Mouse (Mus musculus): ENCODE measurements around the gene Elmo1. TPM values are rescaled to one million over a fixed set of nuclear protein-coding genes. Genes with fewer than 3 reads are reported as not detected.
A peak's percentile ranks its signal among the peaks of the same experiment; 100 is the strongest.

Elmo1 gene
- total and polyA plus RNA-seq, 3 experiments, result 5.2 to 7.6 TPM; not detected in 1

- no peaks in the 10 kb centered on the region for H3K79me2 ChIP-seq (ENCODE audit: control insufficient read depth, insufficient read depth, low read length, poor library complexity)
- no peaks in the 10 kb centered on the region for H3K4me1 ChIP-seq (ENCODE audit: control insufficient read depth in 1 of 2, insufficient read depth in 2 of 2, low read length in 2 of 2)
- no peaks in the 10 kb centered on the region for H3K36me3 ChIP-seq (ENCODE audit: control insufficient read depth in 1 of 2, insufficient read depth in 2 of 2, low read length in 2 of 2)
- no peak overlapping the region for H3K4me3 ChIP-seq (ENCODE audit: control insufficient read depth in 1 of 2, insufficient read depth in 1 of 2, low read depth in 2 of 2, low read length in 2 of 2)
- H3K27ac ChIP-seq (ENCODE audit: control insufficient read depth, low read depth, low read length), result no peak overlapping the region
- no peaks in the 10 kb centered on the region for H3K9me3 ChIP-seq (replicated peaks; ENCODE audit: insufficient read depth, low read length)
- peak; percentile 19 for DNase-seq (ENCODE audit: low read depth, low spot score)
- no peak overlapping the region for H3K9ac ChIP-seq (ENCODE audit: control insufficient read depth, low read depth, low read length, poor library complexity, severe bottlenecking)
- TF ChIP-seq RCOR1 (IDR thresholded peaks at IDR 0.05; ENCODE audit: low read depth, low read length) (no peak), MAZ (IDR thresholded peaks at IDR 0.05; ENCODE audit: low read depth, low read length) (no peak), TBP (IDR thresholded peaks at IDR 0.05; ENCODE audit: low read depth, low read length) (no peak), ELF1 (IDR thresholded peaks at IDR 0.05; ENCODE audit: low read depth, low read length) (no peak), USF1 (IDR thresholded peaks at IDR 0.05; ENCODE audit: low read depth, low read length) (no peak), TAL1 (IDR thresholded peaks at IDR 0.05; ENCODE audit: low read length) (no peak), TCF12 (IDR thresholded peaks at IDR 0.05; ENCODE audit: low read depth, low read length) (no peak), SIN3A (IDR thresholded peaks at IDR 0.05; ENCODE audit: low read length) (no peak)
- H3K27me3 ChIP-seq (ENCODE audit: control insufficient read depth in 1 of 2, insufficient read depth in 2 of 2, low read length in 2 of 2), result no peaks in the 10 kb centered on the region
Observed at GRCm38 (mm10) chr13:20049654-20050053, 40.7 kb upstream of the Elmo1 start.

GRCm38 (mm10) chr13:20050149-20050548 lies 40.2 kb upstream of the Elmo1 start:
- Histone ChIP-seq H3K27ac (ENCODE audit: control insufficient read depth, low read depth, low read length) (no peak overlapping the region), H3K79me2 (ENCODE audit: control insufficient read depth, insufficient read depth, low read length, poor library complexity) (no peaks in the 10 kb centered on the region), H3K4me1 (ENCODE audit: control insufficient read depth in 1 of 2, insufficient read depth in 2 of 2, low read length in 2 of 2) (no peaks in the 10 kb centered on the region), H3K9me3 (replicated peaks; ENCODE audit: insufficient read depth, low read length) (no peaks in the 10 kb centered on the region), H3K4me3 (ENCODE audit: control insufficient read depth in 1 of 2, insufficient read depth in 1 of 2, low read depth in 2 of 2, low read length in 2 of 2) (no peak overlapping the region), H3K27me3 (ENCODE audit: control insufficient read depth in 1 of 2, insufficient read depth in 2 of 2, low read length in 2 of 2) (no peaks in the 10 kb centered on the region), H3K9ac (ENCODE audit: control insufficient read depth, low read depth, low read length, poor library complexity, severe bottlenecking) (no peak overlapping the region), H3K36me3 (ENCODE audit: control insufficient read depth in 1 of 2, insufficient read depth in 2 of 2, low read length in 2 of 2) (no peaks in the 10 kb centered on the region)
- TF ChIP-seq USF1 (IDR thresholded peaks at IDR 0.05; ENCODE audit: low read depth, low read length), result no peak
- no peak for TF ChIP-seq ETS1 (IDR thresholded peaks at IDR 0.05; ENCODE audit: low read depth, low read length)
- TF ChIP-seq GATA1 (IDR thresholded peaks at IDR 0.05; ENCODE audit: low read depth, low read length), result no peak
- TF ChIP-seq USF2 (IDR thresholded peaks at IDR 0.05; ENCODE audit: borderline replicate concordance in 1 of 2, insufficient read depth in 1 of 2, low read depth in 1 of 2, low read length in 2 of 2), result no peak
- no peak for TF ChIP-seq MAFK (IDR thresholded peaks at IDR 0.05; ENCODE audit: borderline replicate concordance, low read depth, low read length)
- TF ChIP-seq BHLHE40 (IDR thresholded peaks at IDR 0.05; ENCODE audit: borderline replicate concordance, low read depth, low read length), result no peak
- TF ChIP-seq TBP (IDR thresholded peaks at IDR 0.05; ENCODE audit: low read depth, low read length), result no peak
- TF ChIP-seq ZC3H11A (IDR thresholded peaks at IDR 0.05; ENCODE audit: low read depth, low read length), result no peak
- no peak for DNase-seq (ENCODE audit: low read depth, low spot score)

- H3K27me3 ChIP-seq (ENCODE audit: control insufficient read depth in 1 of 2, insufficient read depth in 2 of 2, low read length in 2 of 2), result no peaks in the 10 kb centered on the region
- H3K36me3 ChIP-seq (ENCODE audit: control insufficient read depth in 1 of 2, insufficient read depth in 2 of 2, low read length in 2 of 2), result no peaks in the 10 kb centered on the region
- no peak for TF ChIP-seq NRF1 (IDR thresholded peaks at IDR 0.05; ENCODE audit: insufficient read depth, low read depth, low read length, poor library complexity, severe bottlenecking)
- no peak for TF ChIP-seq ETS1 (IDR thresholded peaks at IDR 0.05; ENCODE audit: low read depth, low read length)
- TF ChIP-seq RAD21 (IDR thresholded peaks at IDR 0.05; ENCODE audit: low read depth, low read length), result no peak
- no peak for TF ChIP-seq POLR2AphosphoS5 (IDR thresholded peaks at IDR 0.05; ENCODE audit: borderline replicate concordance, low read depth, low read length)
- no peak for TF ChIP-seq NELFE (IDR thresholded peaks at IDR 0.05; ENCODE audit: low read depth, low read length)
- TF ChIP-seq ZMIZ1 (IDR thresholded peaks at IDR 0.05; ENCODE audit: low read depth, low read length), result no peak
- no peak for TF ChIP-seq MAFK (IDR thresholded peaks at IDR 0.05; ENCODE audit: borderline replicate concordance, low read depth, low read length)
- TF ChIP-seq MAZ (IDR thresholded peaks at IDR 0.05; ENCODE audit: low read depth, low read length), result no peak
- TF ChIP-seq MXI1 (IDR thresholded peaks at IDR 0.05; ENCODE audit: low read depth, low read length), result no peak
- no peak for TF ChIP-seq EP300 (IDR thresholded peaks at IDR 0.05; ENCODE audit: low read depth in 1 of 2, low read length in 2 of 2)
- TF ChIP-seq JUND (IDR thresholded peaks at IDR 0.05; ENCODE audit: low read depth, low read length), result no peak
- TF ChIP-seq USF2 (IDR thresholded peaks at IDR 0.05; ENCODE audit: borderline replicate concordance in 1 of 2, insufficient read depth in 1 of 2, low read depth in 1 of 2, low read length in 2 of 2), result no peak
- no peaks in the 10 kb centered on the region for H3K9me3 ChIP-seq (replicated peaks; ENCODE audit: insufficient read depth, low read length)
- no peak overlapping the region for H3K9ac ChIP-seq (ENCODE audit: control insufficient read depth, low read depth, low read length, poor library complexity, severe bottlenecking)
- no peaks in the 10 kb centered on the region for H3K4me1 ChIP-seq (ENCODE audit: control insufficient read depth in 1 of 2, insufficient read depth in 2 of 2, low read length in 2 of 2)
- no peak overlapping the region for H3K4me3 ChIP-seq (ENCODE audit: control insufficient read depth in 1 of 2, insufficient read depth in 1 of 2, low read depth in 2 of 2, low read length in 2 of 2)
- no peaks in the 10 kb centered on the region for H3K79me2 ChIP-seq (ENCODE audit: control insufficient read depth, insufficient read depth, low read length, poor library complexity)
- no peak for DNase-seq (ENCODE audit: low read depth, low spot score)
- H3K27ac ChIP-seq (ENCODE audit: control insufficient read depth, low read depth, low read length), result no peak overlapping the region
Observed at GRCm38 (mm10) chr13:20057926-20058325, 32.5 kb upstream of the Elmo1 start.
